Mouse (Mus musculus) spleen, postnatal 14 days (tissue): ENCODE results near the gene Adcy6.

Experiments used
- DNase-seq, 2 experiments: peaks; one replicate each; pipeline ENCODE4 v3.0.0; 2021 to 2022; ENCODE audit warnings: low spot score in 2 of 2

The Adcy6 gene

DNA sequence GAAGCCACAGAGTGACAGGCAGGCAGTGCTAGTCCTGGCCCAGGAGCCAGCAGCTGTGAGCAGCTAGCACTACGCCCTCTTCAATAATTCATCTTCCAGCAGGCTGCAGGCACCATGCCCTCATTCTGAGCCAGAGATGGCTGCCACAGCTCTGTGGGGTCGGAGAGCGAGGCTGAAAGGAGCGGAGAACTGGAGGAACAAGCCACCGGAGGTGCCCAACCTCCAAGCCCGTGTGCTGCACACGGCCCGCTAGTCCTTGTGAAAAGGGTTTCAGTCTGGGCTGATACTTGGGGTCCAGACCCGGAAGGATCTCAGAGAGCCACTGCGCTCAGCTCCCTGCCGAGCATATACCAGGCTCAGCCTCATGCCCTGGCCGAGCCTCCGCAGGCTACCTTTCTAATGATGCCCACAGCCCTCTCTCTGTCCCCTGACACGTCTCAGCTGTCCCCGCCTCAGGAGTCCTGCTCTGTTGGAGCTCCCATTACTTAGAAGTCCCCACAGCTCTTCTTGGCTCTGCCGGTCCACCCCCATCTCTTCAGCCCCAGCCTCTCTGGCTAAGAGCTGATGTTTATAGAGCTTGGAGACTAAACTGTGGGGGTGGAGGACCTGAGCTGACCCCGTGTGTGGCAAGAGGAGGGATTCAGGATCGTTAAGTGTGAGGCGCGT lies 18.8 kb upstream of the Adcy6 start:
- DNase-seq, result no peak

DNA sequence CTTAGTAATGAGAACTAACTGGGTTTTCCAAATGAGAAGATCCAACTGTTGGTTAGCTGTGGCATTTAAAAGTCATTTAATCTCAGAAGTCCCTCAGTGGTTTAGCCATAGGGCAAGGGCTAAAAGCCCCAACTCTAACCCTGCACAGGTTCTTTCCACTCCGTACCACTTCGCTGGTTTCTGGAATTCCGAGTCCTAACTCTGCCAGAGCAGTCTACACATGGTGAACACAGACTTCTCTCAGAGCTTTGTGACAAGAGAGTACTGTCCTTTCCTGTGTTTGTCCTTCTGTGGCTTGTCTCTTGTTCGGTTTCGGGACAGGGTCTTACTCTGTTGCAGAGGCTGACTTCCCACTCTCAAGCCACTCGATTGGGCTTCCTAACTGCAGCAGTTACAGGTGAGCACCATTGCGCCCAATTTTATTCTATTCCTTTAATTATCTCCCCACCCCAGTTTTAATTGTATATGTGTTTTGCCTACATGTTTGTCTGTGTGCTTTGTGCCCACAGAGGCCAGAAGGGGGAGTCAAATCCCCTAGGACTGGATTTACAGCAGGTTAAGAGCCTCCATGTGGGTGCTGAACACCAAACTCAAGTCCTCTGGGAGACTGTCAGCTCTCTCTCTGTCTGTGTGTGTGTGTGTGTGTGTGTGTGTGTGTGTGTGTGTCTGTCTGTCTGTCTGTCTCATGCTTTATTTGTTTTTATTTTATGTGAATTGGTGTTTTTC lies 16.8 kb upstream of the Adcy6 start:
- no peak for DNase-seq

GRCm38 (mm10) chr15:98626078-98626477 lies 16.2 kb upstream of the Adcy6 start:
- DNase-seq, result no peak

GRCm38 (mm10) chr15:98623361-98623821 lies 13.5 kb upstream of the Adcy6 start:
- no peak for DNase-seq

- DNase-seq, result no peak
These were observed 12.8 kb upstream of the Adcy6 start for GRCm38 (mm10) chr15:98622721-98623120.

- no peak for DNase-seq
These were observed 12.3 kb upstream of the Adcy6 start for GRCm38 (mm10) chr15:98622199-98622598.

DNA sequence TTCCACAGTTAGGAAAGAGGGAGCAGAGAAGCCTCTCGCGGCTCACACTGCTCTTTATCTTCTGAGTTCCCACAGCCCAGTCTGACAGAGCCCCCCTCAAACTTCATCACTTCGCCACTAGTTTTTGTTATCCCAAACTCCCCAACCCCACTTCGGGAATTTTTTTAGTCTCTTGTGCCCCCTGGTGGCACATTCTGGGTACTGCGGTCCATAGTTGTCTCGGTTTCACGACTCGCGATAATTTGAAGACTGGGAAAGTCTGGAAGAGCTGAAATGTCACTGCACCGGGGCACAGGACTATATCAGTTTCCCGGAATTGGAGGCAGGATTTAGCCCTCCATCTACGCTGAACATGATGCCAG lies 7.3 kb upstream of the Adcy6 start:
- DNase-seq, result peak; percentile 48 to 57

DNA sequence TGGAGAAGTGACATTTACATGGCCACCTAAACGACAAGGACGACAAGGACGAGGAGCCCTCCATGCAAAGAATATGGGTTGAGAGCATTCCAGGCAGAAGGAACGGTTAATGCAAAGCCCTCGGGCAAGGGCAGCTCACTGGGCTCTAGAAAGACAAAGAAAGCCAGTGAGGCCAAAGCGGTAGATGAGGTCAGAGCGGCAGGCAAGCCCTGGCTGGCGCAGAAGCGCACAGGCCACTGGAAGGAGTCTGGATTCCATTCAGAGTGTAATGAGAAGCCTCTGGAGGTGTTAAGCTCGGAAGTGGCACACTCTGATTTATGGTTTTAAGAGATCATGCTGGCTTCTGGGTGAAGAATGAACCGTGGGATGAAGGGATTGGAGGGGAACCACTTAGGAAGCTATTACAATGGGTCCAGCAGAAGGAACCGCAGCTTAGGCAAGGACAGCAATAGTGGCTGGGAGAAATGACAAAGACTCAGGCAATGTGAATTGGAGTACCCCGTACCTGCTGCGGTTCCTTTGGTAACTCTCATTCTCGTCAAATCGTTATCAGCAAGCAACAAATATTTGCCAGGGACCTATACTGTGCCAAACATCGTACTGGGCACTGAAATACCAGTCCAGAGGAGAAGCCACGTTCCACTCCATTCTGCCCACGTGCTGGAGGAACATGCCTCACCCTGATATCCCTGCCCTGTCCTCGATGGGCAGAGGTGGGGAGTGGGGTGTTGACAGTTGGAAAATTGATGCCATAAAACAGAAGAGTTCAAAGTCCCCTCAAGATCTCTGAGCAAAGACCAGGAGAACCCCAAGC lies 6.7 kb upstream of the Adcy6 start:
- no peak for DNase-seq

DNA sequence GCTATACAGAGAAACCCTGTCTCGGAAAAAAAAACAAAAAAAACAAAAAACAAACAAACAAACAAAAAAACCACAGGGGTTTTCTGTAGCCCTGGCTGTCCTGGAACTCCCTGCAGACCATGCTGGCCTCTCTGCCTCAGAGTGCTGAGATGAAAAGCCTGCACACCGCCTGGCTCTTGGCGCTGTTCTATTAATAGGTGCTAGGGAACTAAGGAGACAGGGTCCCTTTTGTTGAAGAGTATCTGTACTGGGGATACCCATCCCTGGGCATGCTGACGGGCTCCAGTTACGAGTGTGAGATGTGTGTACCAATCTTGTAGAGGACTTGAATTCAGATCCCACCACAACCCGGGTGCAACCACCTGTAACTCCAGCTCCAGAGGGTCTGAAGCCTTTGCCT lies 5.9 kb upstream of the Adcy6 start:
- no peak for DNase-seq

DNA sequence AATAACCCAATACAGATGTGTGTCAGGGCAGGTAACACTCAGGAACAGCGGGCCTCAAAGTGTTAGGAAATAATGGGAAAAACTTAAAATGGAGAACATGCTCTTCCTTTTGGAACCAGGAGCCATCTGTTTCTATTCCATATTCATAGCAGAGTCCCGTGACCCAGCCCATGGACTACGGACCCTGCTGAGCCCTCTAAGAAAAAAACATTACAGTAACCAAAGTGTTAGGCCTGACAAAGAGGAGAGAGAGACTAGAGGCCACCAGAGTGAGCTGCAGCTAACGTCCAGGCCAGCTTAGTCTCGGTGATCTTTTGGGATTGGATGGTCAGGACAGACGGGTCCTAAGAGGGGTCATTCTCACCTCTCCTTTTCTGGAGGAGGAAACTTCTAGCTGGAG lies 5.1 kb upstream of the Adcy6 start:
- DNase-seq, result no peak

DNA sequence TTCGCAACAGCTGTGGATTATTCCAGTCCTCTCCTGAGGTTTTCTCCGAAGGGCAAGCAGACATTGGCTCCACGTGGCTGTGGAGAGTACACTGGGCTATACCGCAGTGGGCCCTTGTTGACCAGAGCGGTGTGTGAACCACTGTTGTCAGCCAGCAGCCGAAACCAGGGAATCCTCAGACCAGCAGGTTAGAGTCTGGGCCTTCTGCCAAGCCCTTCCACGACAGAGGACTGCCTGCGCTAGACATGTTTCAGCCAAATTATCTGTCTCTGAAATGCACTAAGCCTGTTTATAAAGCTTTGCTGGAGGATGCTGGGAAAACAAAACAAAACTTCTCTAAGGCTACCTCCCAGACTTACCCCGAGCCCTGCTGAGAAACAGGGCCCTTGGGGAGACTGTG lies 4.7 kb upstream of the Adcy6 start:
- no peak for DNase-seq

DNA sequence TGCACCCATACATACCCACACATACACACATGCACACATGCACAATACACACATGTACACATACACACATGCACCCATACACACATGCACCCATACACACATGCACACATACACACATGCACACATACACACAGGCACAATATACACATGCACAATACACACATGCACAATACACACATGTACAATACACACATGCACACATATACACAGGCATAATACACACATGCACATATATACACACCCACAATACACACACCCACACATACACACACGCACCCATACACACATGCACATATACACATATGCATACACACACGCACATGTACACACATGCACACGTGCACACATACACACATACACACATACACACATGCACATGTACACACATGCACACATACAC lies 2.4 kb upstream of the Adcy6 start:
- no peak for DNase-seq

DNA sequence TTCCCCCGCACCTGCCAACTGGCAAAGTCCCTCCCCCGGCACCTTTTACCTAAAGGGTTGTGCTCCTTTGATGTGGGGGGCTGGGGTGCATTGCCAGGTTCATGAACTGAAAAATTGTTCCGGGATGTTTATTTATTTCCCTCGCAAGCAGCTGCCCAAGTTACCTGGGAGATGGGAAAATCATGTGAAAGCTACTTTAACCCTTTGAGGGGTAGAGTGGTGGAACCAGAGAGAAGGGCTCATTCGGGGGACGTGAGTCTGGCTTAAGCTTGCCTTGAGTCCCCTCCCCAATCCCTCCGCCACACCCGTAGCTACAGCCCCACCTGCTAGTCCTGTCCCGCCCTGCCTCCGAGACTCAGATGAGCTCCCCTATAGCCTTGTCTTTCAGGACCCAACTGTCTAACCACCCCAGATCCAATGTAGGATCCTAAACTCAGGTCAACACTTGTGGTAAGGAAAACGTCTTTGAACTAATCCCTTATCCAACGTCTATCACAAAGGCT lies 306 bp upstream of the Adcy6 start:
- DNase-seq, result no peak

- DNase-seq, result no peak
These were observed 1.1 kb downstream of the Adcy6 start for GRCm38 (mm10) chr15:98608784-98609250.

- DNase-seq, result no peak
These were observed 1.7 kb downstream of the Adcy6 start for GRCm38 (mm10) chr15:98608058-98608783.

GRCm38 (mm10) chr15:98607557-98607956 lies 2.3 kb downstream of the Adcy6 start:
- no peak for DNase-seq

DNA sequence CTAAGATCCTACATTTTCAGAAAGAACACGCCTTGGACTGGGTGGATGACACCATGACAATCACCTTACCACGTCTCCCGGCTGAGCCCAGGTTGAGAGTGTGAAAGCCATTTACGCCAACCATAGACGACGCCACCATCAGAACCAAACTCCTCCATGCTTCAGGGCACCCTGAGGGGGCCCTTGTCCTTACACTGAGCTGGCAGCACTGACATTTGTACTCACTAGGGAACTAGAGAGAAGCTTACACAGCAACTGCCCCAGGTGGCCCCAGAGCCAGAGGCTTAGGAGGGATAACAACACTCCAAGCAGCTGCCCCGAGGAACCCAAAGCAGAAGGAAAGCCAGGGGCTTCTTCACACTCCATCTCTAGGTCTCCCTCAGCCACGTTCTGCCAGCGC lies 3.1 kb downstream of the Adcy6 start:
- no peak for DNase-seq

DNA sequence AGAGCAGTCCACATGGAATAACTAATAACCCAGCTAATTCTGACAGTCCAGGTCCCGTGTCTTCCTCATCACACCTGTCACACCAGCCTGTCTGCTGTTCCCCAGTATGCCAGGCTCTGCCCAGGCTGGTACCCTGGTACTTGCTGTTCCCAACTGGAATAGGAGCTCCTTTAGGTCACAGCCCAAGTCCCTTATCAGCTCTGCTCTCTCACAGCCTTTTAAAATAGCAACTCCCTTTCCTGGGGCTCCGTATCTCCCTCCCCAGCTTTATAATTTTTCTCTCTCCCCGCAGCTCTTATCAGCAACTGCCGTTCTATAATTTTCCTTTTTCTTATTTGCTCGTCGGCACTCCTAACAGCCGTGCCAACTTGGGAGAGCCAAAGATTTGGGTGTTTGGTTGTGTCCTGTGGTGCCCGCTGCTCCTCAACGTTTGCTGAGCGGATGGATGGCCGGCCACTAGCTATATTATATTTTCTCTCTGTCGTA lies 3.8 kb downstream of the Adcy6 start:
- DNase-seq, result no peak

GRCm38 (mm10) chr15:98604041-98604575 lies 5.8 kb downstream of the Adcy6 start:
- DNase-seq, result no peak

DNA sequence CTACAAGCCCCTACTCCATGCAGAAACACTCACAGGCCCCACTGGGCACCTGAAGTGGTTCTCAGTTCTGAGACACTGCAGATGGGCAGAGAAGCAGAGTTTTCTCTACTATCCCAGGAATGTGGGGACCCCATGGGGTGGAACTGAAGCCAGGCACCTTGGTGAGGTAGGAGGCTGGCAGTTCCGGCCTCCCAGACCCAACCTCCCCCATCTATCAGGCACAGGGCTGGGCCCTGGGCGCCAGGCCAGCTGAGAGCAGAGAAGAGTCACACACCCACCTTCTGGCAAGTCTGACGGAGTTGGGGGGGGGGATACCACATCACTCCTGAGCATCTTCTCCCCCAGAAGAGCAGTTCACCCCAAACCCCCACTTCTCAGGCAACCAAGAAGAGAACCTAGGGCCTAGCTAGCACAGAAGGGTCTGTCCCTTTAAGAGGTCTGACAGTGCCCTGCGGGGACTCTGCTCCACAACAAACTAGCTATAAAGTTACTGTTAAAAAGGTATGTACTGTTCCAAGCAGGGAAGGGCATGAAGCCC lies 6.9 kb downstream of the Adcy6 start:
- DNase-seq, result no peak
